Mouse (Mus musculus) lung, postnatal 4 days (tissue): Measurements from ENCODE around the gene Rsf1.

Experiments used
- DNase-seq, 2 experiments: peaks; one replicate each; pipeline ENCODE4 v3.0.0; 2021

The Rsf1 gene

DNA sequence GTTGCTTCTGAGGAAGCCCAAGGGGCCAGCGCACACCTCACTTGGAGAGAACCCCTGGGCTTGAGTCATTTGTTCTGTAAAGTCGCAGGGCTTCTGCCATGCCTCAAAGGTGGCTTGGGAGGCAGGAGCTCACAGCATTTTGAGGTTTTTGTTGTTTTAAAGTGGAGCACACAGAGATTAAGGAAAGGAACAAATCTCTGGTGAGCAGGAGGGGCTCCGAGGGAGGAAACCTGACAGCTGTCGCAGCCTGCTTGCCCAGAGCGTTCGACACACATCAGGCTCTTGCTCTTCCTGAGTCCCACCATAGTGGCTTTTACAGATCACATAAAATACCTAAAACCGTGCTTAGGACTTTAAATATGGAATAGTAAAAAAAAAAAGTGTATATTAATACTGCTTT, 147.1 kb downstream of the Rsf1 start:
- no peak for DNase-seq

DNA sequence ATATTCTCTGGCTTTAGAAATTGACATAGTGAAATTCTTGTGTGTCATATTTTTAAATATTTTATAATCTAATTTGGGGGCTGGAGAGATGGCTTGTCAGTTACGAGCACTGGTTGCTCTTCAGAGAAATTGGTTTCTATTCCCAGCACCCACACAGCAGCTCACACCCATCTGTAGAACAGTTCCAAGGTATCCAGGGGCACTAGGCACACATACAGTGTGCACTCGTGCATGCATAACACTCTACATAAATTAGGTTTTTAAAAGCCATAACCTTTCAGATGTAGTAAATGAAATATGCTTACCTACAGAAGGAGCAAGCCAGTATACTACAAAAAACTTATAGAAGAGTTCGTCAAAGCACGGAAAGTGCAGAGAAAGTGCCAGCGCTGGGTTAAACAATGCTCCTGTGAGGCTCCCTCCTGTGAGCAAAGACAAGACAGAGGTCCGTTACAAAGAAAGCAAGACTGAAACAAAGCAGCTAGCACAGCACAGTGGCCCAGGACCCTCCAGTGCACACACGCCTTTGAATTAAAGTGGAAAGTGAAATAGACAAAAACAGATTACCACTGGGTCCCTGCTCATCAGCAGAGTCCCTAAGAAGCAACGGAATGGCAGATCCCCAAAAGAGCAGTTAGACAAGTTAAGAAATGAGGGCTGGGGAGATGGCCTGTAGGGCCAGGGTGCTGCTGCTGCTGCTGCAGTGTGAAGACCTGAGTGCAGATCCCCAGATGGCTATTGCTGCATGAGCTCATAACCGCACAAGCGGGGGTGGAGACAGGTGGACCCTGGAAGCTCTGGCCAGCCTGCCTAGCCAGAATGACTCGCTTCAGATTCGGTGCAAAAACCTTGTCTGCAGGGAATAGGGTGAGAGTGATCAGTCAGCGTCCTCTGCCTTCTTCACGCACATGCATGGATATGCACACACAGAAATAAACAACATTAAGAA, 149.3 kb downstream of the Rsf1 start:
- DNase-seq: no peak

DNA sequence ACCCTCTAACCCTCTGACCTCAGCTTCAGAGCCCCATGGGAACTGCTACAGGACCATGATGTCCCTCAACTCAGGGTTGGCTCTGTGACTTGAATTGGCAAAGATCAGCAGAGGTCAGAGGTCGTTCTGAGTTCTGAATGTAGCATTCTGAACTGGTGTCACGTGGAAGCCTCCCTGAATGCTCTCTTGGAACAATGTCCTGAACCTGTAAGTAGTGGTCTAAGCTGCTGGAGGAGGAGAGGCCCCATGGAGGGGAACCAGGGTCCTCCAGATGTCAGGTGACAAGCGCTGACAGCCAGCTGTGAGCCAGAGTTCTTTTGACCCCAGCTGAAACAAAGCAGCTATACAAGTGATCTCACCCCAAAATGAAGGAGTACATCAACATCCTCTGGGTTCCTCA, 150.7 kb downstream of the Rsf1 start:
- no peak for DNase-seq

DNA sequence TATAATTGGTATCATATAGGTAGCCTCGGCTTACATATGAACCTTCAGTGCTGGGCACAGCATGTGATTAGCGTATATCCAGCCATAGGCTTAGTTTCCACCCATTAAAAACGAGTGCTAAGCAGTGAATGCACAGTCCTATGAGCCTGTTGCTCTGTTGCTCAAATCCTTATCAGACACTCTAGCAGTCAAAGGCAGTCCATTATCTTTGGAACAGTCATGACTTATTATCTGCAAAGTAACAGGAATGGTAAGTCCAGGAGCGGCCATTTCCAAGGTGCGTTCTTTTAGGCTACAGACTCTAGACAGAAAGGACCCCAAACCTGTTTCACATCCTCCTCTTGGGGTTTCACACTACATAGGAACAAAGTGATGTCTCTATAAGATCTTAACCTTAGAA, 153.9 kb downstream of the Rsf1 start:
- DNase-seq: no peak

DNA sequence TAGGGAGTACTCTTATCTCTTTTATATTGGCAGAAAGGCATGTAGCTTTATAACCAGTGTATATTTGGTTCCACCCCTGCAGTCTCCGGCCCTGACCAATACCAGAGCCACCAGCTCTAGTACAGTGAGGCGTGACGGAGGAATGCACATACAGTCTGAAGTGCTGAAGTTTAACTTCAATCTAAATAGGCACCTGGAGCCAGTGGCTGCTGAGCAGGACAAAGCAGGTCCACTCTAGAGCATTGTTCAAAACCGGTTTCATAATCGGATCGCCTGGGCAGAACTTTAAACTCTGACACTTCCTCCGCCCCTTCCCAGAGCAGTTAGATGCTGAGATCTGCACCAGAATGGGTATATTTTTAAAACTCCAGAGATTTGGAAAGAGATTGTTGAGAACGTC, 155.3 kb downstream of the Rsf1 start:
- DNase-seq: no peak

DNA sequence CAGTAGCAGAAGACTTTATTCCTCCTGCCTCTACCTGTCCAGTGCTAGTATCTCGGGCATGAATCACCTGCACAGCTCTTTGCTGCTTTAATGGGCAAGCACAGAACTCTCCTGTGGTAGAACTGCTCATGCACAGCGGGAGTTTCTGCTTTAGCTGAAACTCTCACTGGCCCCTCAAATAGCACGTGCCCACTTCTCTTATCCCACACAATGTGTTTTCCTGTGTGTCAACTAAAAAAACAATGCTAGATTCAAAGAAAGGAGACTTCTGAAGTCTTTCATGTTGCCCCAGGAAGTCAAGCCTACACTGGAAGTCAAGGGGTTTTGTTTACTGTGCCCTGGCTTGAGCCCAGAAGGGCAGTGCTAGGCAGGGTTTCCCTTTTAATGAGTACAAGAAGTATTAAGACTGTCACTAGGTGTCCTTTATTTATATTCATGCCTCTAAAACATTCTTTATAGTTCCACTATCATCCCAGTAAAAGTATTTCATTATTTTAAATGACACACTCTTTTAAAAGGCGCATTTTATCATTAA, 156.3 kb downstream of the Rsf1 start:
- peak; percentile 45 to 62 for DNase-seq

DNA sequence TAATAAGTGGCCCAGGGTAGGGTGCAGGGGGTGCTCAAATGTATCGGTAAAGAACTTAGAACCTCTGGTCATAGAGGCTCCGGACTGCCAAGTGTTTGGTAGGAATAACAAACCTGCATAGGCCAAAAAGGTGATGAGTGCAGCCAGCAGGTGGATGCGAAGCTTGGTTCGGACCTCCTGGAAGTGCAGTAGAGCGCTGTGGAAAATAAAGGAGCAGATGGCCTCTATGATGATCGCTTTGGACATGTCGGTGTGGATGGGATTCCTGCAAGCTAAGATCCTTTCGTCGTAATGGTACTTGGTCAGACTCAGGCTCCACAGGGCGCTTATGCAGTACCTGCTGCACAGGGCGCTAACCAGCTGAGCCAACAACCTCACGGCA, 157.6 kb downstream of the Rsf1 start:
- no peak for DNase-seq

DNA sequence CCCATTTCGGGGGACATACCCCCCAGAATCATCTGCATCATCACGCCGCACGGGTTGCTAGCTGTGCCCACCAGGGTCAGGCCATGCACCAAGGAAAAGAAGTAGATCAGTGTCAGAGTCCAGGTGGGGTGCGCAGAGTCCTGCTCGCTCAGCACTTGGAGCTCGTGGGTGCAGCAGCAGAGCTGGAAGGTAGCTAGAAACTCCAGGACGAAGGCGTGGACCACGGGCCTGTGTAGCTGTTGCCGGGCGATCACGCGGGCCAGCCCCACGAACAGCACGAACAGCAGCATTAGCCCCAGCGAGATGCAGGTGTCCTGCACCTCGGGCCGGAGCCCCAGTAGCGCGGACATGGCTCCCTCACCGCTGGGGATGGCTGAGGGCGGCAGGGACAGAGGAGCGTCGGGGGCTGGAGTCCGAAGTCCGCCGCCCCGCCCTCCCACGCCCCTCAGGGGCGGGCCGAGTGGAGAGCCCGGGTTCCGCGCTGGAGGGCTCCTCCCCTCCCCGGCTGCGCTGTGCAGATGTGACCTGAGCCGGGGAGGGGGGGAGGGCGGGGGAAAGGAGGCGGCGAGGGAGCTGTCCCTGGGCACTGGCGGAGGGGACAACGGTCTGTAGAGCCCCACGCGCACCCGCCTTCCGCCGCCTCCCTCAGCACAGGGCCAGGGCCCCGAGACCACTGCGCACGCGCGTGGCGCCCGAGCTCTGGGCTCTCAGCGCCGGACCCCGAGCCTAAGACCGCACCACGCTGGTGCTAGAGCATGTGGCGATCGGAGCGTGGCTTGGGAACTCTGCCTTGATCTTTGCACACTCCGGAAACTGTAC, 158.2 kb downstream of the Rsf1 start, which contains the start of gene Aqp11:
Gene Aqp11 (minus strand): TSS at position 652 of the 819 bp plus-strand sequence.
- peak; percentile 90 to 95 for DNase-seq

DNA sequence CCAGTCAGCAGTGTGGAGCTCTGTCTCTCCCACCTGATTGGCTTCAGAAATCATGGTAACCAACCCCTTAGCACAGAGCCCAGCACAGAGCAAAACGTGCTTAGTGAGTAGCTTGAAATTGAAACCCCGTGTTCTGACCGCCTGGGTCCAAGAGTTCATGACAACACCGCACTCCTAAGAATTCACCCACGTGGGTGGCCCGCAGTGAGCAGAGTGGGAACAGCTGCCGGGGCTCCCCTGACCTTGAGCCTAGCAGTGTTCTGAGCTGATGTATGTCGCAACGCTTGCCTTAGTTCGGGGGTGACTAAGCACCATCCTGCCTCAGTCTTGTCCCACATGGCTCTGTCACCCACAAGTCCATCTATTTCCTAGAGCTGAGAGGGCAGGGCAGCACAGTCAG, 161.3 kb downstream of the Rsf1 start:
- DNase-seq: peak; percentile 29 to 50

DNA sequence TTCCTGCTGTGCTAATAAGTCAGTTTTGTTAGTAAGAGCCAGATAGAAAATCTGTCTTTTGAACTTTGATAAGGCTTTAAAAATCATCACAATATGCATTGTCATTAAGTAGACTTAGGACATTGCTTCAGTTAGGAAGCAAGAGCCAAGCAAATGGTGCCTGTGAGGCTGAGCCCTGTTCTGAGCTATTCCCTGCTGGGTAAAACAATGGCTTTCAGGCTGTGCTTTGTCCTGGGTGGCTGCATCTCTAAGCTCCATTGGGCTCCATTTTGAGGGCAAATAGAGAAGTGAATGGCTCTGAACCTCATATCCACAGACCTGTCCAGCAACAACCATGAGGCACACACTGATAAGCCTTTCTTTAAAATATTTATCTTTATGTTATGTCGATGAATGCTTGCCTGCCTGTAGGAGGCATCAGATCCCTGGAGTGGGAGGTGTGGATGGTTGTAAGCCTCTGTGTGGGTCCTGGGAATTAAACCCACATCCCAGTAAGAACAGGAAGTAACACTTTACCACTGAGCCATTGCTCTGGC, 162.1 kb downstream of the Rsf1 start:
- DNase-seq: no peak
